ENCODE assay signal across 8 mouse cellular contexts in genomic region chr14:51902806-51903710, GRCm38 (mm10). TPM values are rescaled to one million over a fixed set of nuclear protein-coding genes. Genes with fewer than 3 reads are reported as not detected.
A peak's percentile ranks its signal among the peaks of the same experiment; 100 is the strongest.
DNase-seq lines count a peak whose midpoint lies in the region; ATAC-seq lines count a peak whose summit lies in the region.

No protein-coding gene starts in this region.

- H3K36me3 ChIP-seq in embryonic facial prominence, embryonic 11.5 days (replicated peaks; ENCODE audit: control insufficient read depth, insufficient read depth, low read depth, low read length) = no peaks in the 10 kb centered on the region
- peaks cover 31% of the 10 kb centered on the region for H3K36me3 ChIP-seq in heart, embryonic 12.5 days
- no peaks in the 10 kb centered on the region for H3K36me3 ChIP-seq in kidney, embryonic 15.5 days
- H3K36me3 ChIP-seq in neural tube, embryonic 15.5 days = peaks cover 19% of the 10 kb centered on the region

- no peak overlapping the region for H3K4me2 ChIP-seq in embryonic facial prominence, embryonic 11.5 days (ENCODE audit: low read depth, low read length)
- H3K4me2 ChIP-seq in heart, embryonic 12.5 days = no peak overlapping the region
- no peak overlapping the region for H3K4me2 ChIP-seq in kidney, embryonic 15.5 days
- no peak overlapping the region for H3K4me2 ChIP-seq in neural tube, embryonic 15.5 days

- H3K4me1 ChIP-seq in embryonic facial prominence, embryonic 11.5 days (ENCODE audit: control insufficient read depth, insufficient read depth, low read length) = no peaks in the 10 kb centered on the region
- peaks cover 31% of the 10 kb centered on the region for H3K4me1 ChIP-seq in heart, embryonic 12.5 days (replicated peaks)
- H3K4me1 ChIP-seq in kidney, embryonic 15.5 days = no peaks in the 10 kb centered on the region
- no peaks in the 10 kb centered on the region for H3K4me1 ChIP-seq in neural tube, embryonic 15.5 days

- no peak for ATAC-seq in embryonic facial prominence, embryonic 11.5 days (replicated peaks; ENCODE audit: insufficient number of reproducible peaks, low FRiP score, low TSS enrichment, low read depth)
- peak; percentile 19; the same call in 1 of the 2 replicates for ATAC-seq in heart, embryonic 12.5 days (ENCODE audit: insufficient number of reproducible peaks, low FRiP score)
- peak; percentile 54 for ATAC-seq in kidney, embryonic 15.5 days (replicated peaks; ENCODE audit: low FRiP score)
- ATAC-seq in neural tube, embryonic 15.5 days (ENCODE audit: low FRiP score) = peak; percentile 85

- H3K9ac ChIP-seq in embryonic facial prominence, embryonic 11.5 days (replicated peaks; ENCODE audit: low read length) = no peak overlapping the region
- H3K9ac ChIP-seq in heart, embryonic 12.5 days = no peak overlapping the region
- no peak overlapping the region for H3K9ac ChIP-seq in kidney, embryonic 15.5 days
- no peak overlapping the region for H3K9ac ChIP-seq in neural tube, embryonic 15.5 days (replicated peaks)

- no peaks in the 10 kb centered on the region for H3K27me3 ChIP-seq in embryonic facial prominence, embryonic 11.5 days (ENCODE audit: control insufficient read depth, insufficient read depth, low read length)
- no peaks in the 10 kb centered on the region for H3K27me3 ChIP-seq in heart, embryonic 12.5 days (replicated peaks)
- no peaks in the 10 kb centered on the region for H3K27me3 ChIP-seq in kidney, embryonic 15.5 days
- H3K27me3 ChIP-seq in neural tube, embryonic 15.5 days (replicated peaks) = no peaks in the 10 kb centered on the region

- H3K9me3 ChIP-seq in embryonic facial prominence, embryonic 11.5 days (replicated peaks; ENCODE audit: control insufficient read depth, low read length) = no peaks in the 10 kb centered on the region
- no peaks in the 10 kb centered on the region; the same call in 1 of the 2 replicates for H3K9me3 ChIP-seq in heart, embryonic 12.5 days (replicated peaks)
- no peaks in the 10 kb centered on the region for H3K9me3 ChIP-seq in kidney, embryonic 15.5 days (replicated peaks)
- no peaks in the 10 kb centered on the region for H3K9me3 ChIP-seq in neural tube, embryonic 15.5 days (replicated peaks)

- DNase-seq in B cell, adult 2 months = peak; percentile 84 to 85
- DNase-seq in adrenal gland, postnatal 10 days = peak; percentile 88
- DNase-seq in embryonic facial prominence, embryonic 11.5 days (ENCODE audit: low spot score) = peak; percentile 83
- peak; percentile 62 to 67 for DNase-seq in lung, adult 18-20 months
- DNase-seq in testis, postnatal 10 days (ENCODE audit: low spot score) = peak; percentile 95

- H3K27ac ChIP-seq in embryonic facial prominence, embryonic 11.5 days (replicated peaks; ENCODE audit: low read depth, low read length) = no peak overlapping the region
- H3K27ac ChIP-seq in heart, embryonic 12.5 days (ENCODE audit: poor library complexity, severe bottlenecking) = 0 out of 2 replicates have a peak overlapping the region, but pooled peaks have one; percentile 15
- no peak overlapping the region for H3K27ac ChIP-seq in kidney, embryonic 15.5 days
- no peak overlapping the region for H3K27ac ChIP-seq in neural tube, embryonic 15.5 days (replicated peaks)

- H3K4me3 ChIP-seq in embryonic facial prominence, embryonic 11.5 days (ENCODE audit: low read depth, low read length) = no peak overlapping the region
- no peak overlapping the region for H3K4me3 ChIP-seq in heart, embryonic 12.5 days
- no peak overlapping the region for H3K4me3 ChIP-seq in kidney, embryonic 15.5 days (replicated peaks)
- H3K4me3 ChIP-seq in neural tube, embryonic 15.5 days (replicated peaks) = no peak overlapping the region

- 58% methylated on average over 9 of the region's 9 CpGs for WGBS in embryonic facial prominence, embryonic 11.5 days
- WGBS in heart, embryonic 12.5 days = 46% methylated on average over 9 of the region's 9 CpGs
- 60% methylated on average over 9 of the region's 9 CpGs for WGBS in kidney, embryonic 15.5 days
- WGBS in neural tube, embryonic 15.5 days = 61% methylated on average over 9 of the region's 9 CpGs

RNA-seq across cellular contexts. Expression of gene Slc39a2, which starts 10.4 kb away (rescaled TPM):
- under 1 TPM; 0.24 to 0.97 TPM for total RNA-seq in adrenal gland, postnatal 10 days (2021)
- polyA plus RNA-seq in embryonic facial prominence, embryonic 11.5 days (2014; fragmentation: Nextera tagmentation; extraction: Ambion mirVana) = 0.36 and 0.50 TPM in 2 replicates
- polyA plus RNA-seq in heart, embryonic 12.5 days (2016; fragmentation: Nextera tagmentation; extraction: Ambion mirVana) = 0.20 and 0.44 TPM in 2 replicates
- 0.48 and 0.53 TPM in 2 replicates for polyA plus RNA-seq in kidney, embryonic 15.5 days (2015; fragmentation: Nextera tagmentation; extraction: Ambion mirVana)
- 1.5 and 2.0 TPM in 2 replicates for polyA plus RNA-seq in neural tube, embryonic 15.5 days (2015; fragmentation: Nextera tagmentation; extraction: Ambion mirVana)

RNA-seq across cellular contexts. Expression of gene Ndrg2, which starts 10.9 kb away (rescaled TPM):
- total RNA-seq in adrenal gland, postnatal 10 days (2021) = 100 to 1,000 TPM; 337 to 338 TPM
- 11.0 and 12.8 TPM in 2 replicates for polyA plus RNA-seq in embryonic facial prominence, embryonic 11.5 days (2014; fragmentation: Nextera tagmentation; extraction: Ambion mirVana)
- polyA plus RNA-seq in heart, embryonic 12.5 days (2016; fragmentation: Nextera tagmentation; extraction: Ambion mirVana) = 224 and 228 TPM in 2 replicates
- polyA plus RNA-seq in kidney, embryonic 15.5 days (2015; fragmentation: Nextera tagmentation; extraction: Ambion mirVana) = 39.0 and 46.3 TPM in 2 replicates
- 268 and 281 TPM in 2 replicates for polyA plus RNA-seq in neural tube, embryonic 15.5 days (2015; fragmentation: Nextera tagmentation; extraction: Ambion mirVana)

RNA-seq across cellular contexts. Expression of gene Tppp2, which starts 15.2 kb away (rescaled TPM):
- not detected for total RNA-seq in adrenal gland, postnatal 10 days (2021)
- polyA plus RNA-seq in embryonic facial prominence, embryonic 11.5 days (2014; fragmentation: Nextera tagmentation; extraction: Ambion mirVana) = not detected in 2 replicates
- not detected in 2 replicates for polyA plus RNA-seq in heart, embryonic 12.5 days (2016; fragmentation: Nextera tagmentation; extraction: Ambion mirVana)
- not detected in 2 replicates for polyA plus RNA-seq in kidney, embryonic 15.5 days (2015; fragmentation: Nextera tagmentation; extraction: Ambion mirVana)
- not detected in 2 replicates for polyA plus RNA-seq in neural tube, embryonic 15.5 days (2015; fragmentation: Nextera tagmentation; extraction: Ambion mirVana)

RNA-seq across cellular contexts. Expression of gene Mettl17, which starts 18.4 kb away (rescaled TPM):
- total RNA-seq in adrenal gland, postnatal 10 days (2021) = 10 to 100 TPM; 29.5 to 34.7 TPM
- 37.9 and 41.5 TPM in 2 replicates for polyA plus RNA-seq in embryonic facial prominence, embryonic 11.5 days (2014; fragmentation: Nextera tagmentation; extraction: Ambion mirVana)
- polyA plus RNA-seq in heart, embryonic 12.5 days (2016; fragmentation: Nextera tagmentation; extraction: Ambion mirVana) = 39.7 and 40.4 TPM in 2 replicates
- polyA plus RNA-seq in kidney, embryonic 15.5 days (2015; fragmentation: Nextera tagmentation; extraction: Ambion mirVana) = 54.7 and 60.3 TPM in 2 replicates
- 83.5 and 90.9 TPM in 2 replicates for polyA plus RNA-seq in neural tube, embryonic 15.5 days (2015; fragmentation: Nextera tagmentation; extraction: Ambion mirVana)

RNA-seq across cellular contexts. Expression of gene Rnase13, which starts 19.5 kb away (rescaled TPM):
- total RNA-seq in adrenal gland, postnatal 10 days (2021) = not detected
- polyA plus RNA-seq in embryonic facial prominence, embryonic 11.5 days (2014; fragmentation: Nextera tagmentation; extraction: Ambion mirVana) = not detected in 2 replicates
- not detected in 2 replicates for polyA plus RNA-seq in heart, embryonic 12.5 days (2016; fragmentation: Nextera tagmentation; extraction: Ambion mirVana)
- not detected in 2 replicates for polyA plus RNA-seq in kidney, embryonic 15.5 days (2015; fragmentation: Nextera tagmentation; extraction: Ambion mirVana)
- polyA plus RNA-seq in neural tube, embryonic 15.5 days (2015; fragmentation: Nextera tagmentation; extraction: Ambion mirVana) = not detected in 2 replicates
